Mouse (Mus musculus) hematopoietic multipotent progenitor cell, adult 10-12 weeks (in vitro differentiated cells): ENCODE results near the gene Jade3. TPM values are rescaled to one million over a fixed set of nuclear protein-coding genes. Genes with fewer than 3 reads are reported as not detected.

Source experiments
- polyA plus RNA-seq: library from polyadenylated mRNA; stranded (reverse); fragments of >175 nt; gene quantifications from 2 replicates; pipeline ENCODE4 v1.2.3, GENCODE M21; 2012; ENCODE audit warnings: low replicate concordance

Jade3 gene
- polyA plus RNA-seq = 0.28 and 0.36 TPM in 2 replicates

DNA sequence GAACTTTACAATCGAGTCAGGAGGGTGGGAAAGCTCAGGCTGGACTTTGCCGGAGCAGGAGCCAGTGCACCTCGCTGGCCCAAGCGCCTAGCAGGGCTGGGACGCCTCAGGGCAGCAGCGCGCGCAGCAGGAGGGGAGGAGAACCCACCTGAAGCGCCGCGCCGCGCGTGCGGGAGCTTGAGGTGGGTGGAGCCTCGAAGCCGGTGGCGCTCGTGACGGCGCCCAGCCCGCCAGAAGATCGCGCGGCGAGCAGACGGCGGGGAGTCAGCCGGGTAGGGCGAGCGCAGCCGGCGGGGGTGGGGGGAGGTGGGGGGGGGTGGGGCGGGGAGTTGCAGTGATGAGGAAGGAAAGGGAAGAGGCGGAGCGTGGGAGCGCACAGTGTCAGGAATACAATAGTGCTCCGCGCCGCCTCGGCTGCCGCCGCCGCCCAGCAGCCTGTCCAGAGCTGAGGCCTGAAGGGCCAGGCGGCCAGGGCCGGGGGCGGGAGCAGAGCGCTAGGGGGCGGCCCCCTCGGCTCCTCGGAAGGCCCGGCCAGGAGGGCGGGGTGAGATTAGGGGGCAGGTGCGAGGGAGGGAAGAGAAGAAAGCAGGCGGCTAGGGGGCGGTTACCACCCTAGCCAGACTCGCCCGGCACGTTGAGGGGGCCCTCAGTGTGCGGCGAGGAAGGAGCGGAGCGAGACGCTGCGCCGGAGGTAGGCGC is at the start of gene Jade3:
Gene Jade3 (plus strand): TSS at position 549 of the 699 bp plus-strand sequence.

DNA sequence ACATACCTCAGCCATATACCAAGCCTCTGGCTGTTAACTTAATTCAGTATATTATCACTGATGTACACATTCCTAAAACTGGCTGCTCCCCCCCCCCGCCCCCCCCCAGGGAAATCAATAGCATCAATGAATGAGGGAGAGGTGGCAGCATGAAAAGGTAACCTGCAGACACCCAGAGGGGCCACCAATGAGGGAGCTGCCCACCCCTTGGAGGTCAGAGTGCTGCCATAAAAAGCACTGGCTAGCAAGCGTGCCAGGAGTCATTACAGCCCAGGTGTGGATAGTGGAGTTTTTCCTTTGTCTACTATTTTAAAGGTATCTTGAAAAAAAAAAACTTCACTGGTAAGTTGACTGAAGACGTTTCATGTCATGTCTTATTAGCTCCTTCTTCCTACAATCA is 124.0 kb downstream of the Jade3 start, which contains the start of gene Rgn:
Gene Rgn (plus strand): TSS at position 256 of the 400 bp plus-strand sequence.

Other genes with a start within 250 kb of the Jade3 start
- gene Slc9a7, start 133.9 kb upstream of the Jade3 start, polyA plus RNA-seq = 15.9 and 33.7 TPM in 2 replicates
- 11.7 and 19.5 TPM in 2 replicates for gene Rp2, start 61.2 kb upstream of the Jade3 start, polyA plus RNA-seq
- not detected in 2 replicates for gene Rgn, start 124.1 kb downstream of the Jade3 start, polyA plus RNA-seq
- 65.0 and 75.8 TPM in 2 replicates for gene Rbm10, start 191.8 kb downstream of the Jade3 start, polyA plus RNA-seq
- 390 and 480 TPM in 2 replicates for gene Ndufb11, start 191.9 kb downstream of the Jade3 start, polyA plus RNA-seq
- 89.8 and 117 TPM in 2 replicates for gene Uba1, start 232.6 kb downstream of the Jade3 start, polyA plus RNA-seq